Mouse (Mus musculus): ENCODE data around the gene Utp20. TPM values are rescaled to one million over a fixed set of nuclear protein-coding genes. Genes with fewer than 3 reads are reported as not detected.

The Utp20 gene
- polyA plus RNA-seq, 1 experiment from 2014 or later = 12.7 TPM

GRCm38 (mm10) chr10:88731496-88732308 lies 94.9 kb downstream of the Utp20 start:
- peaks cover 6% of the 10 kb centered on the region for H3K4me1 ChIP-seq (replicated peaks; ENCODE audit: control insufficient read depth, insufficient read depth, low read length)
- H3K27me3 ChIP-seq (ENCODE audit: control insufficient read depth, insufficient read depth, low read depth, low read length) = no peaks in the 10 kb centered on the region
- no peaks in the 10 kb centered on the region for H3K9me3 ChIP-seq (ENCODE audit: control insufficient read depth, low read length)
- ATAC-seq (ENCODE audit: low read depth) = peak; percentile 48
- H3K4me3 ChIP-seq (ENCODE audit: low read length) = peak overlapping the region; percentile 99
- H3K36me3 ChIP-seq (ENCODE audit: control insufficient read depth, insufficient read depth, low read length) = peaks cover 6% of the 10 kb centered on the region; the same call in 1 of the 2 replicates
- H3K9ac ChIP-seq (ENCODE audit: low read length) = peak overlapping the region; percentile 97
- 1% methylated on average over 55 of the region's 61 CpGs for WGBS
- H3K27ac ChIP-seq (ENCODE audit: low read length) = peak overlapping the region; percentile 91
- peak overlapping the region; percentile 94 for H3K4me2 ChIP-seq (ENCODE audit: low read depth, low read length)

GRCm38 (mm10) chr10:88730571-88731495 lies 95.8 kb downstream of the Utp20 start, which contains the start of gene Arl1:
TSS of gene Arl1 (plus strand) at chr10:88730858.
- H3K4me3 ChIP-seq (ENCODE audit: low read length) = peak within 1 kb of the TSS; percentile 99
- ATAC-seq (ENCODE audit: low read depth) = peak; percentile 97
- WGBS = under 1% methylated on average over 65 of the region's 65 CpGs
- H3K27ac ChIP-seq (ENCODE audit: low read length) = peak within 1 kb of the TSS; percentile 91
- peaks cover 6% of the 10 kb centered on the region for H3K4me1 ChIP-seq (replicated peaks; ENCODE audit: control insufficient read depth, insufficient read depth, low read length)
- H3K9ac ChIP-seq (ENCODE audit: low read length) = peak within 1 kb of the TSS; percentile 97
- H3K36me3 ChIP-seq (ENCODE audit: control insufficient read depth, insufficient read depth, low read length) = no peaks in the 10 kb centered on the region
- H3K27me3 ChIP-seq (ENCODE audit: control insufficient read depth, insufficient read depth, low read depth, low read length) = no peaks in the 10 kb centered on the region
- peak within 1 kb of the TSS; percentile 94 for H3K4me2 ChIP-seq (ENCODE audit: low read depth, low read length)
- H3K9me3 ChIP-seq (ENCODE audit: control insufficient read depth, low read length) = no peaks in the 10 kb centered on the region

GRCm38 (mm10) chr10:88728166-88728565 lies 98.4 kb downstream of the Utp20 start:
- H3K4me1 ChIP-seq (replicated peaks; ENCODE audit: control insufficient read depth, insufficient read depth, low read length) = peaks cover 6% of the 10 kb centered on the region
- ATAC-seq (ENCODE audit: low read depth) = no peak
- no peak overlapping the region for H3K4me2 ChIP-seq (ENCODE audit: low read depth, low read length)
- H3K9me3 ChIP-seq (ENCODE audit: control insufficient read depth, low read length) = no peaks in the 10 kb centered on the region
- 68% methylated on average over 8 of the region's 8 CpGs for WGBS
- H3K4me3 ChIP-seq (ENCODE audit: low read length) = no peak overlapping the region
- H3K27me3 ChIP-seq (ENCODE audit: control insufficient read depth, insufficient read depth, low read depth, low read length) = no peaks in the 10 kb centered on the region
- no peak overlapping the region for H3K9ac ChIP-seq (ENCODE audit: low read length)
- no peaks in the 10 kb centered on the region for H3K36me3 ChIP-seq (ENCODE audit: control insufficient read depth, insufficient read depth, low read length)
- H3K27ac ChIP-seq (ENCODE audit: low read length) = no peak overlapping the region

- H3K9me3 ChIP-seq (ENCODE audit: control insufficient read depth, low read length) = no peaks in the 10 kb centered on the region
- peaks cover 2% of the 10 kb centered on the region; the same call in 1 of the 2 replicates for H3K4me1 ChIP-seq (replicated peaks; ENCODE audit: control insufficient read depth, insufficient read depth, low read length)
- no peak overlapping the region for H3K27ac ChIP-seq (ENCODE audit: low read length)
- H3K4me3 ChIP-seq (ENCODE audit: low read length) = no peak overlapping the region
- H3K4me2 ChIP-seq (ENCODE audit: low read depth, low read length) = no peak overlapping the region
- 30% methylated on average over 1 of the region's 1 CpGs for WGBS
- no peak for ATAC-seq (ENCODE audit: low read depth)
- H3K27me3 ChIP-seq (ENCODE audit: control insufficient read depth, insufficient read depth, low read depth, low read length) = no peaks in the 10 kb centered on the region
- no peak overlapping the region for H3K9ac ChIP-seq (ENCODE audit: low read length)
- no peaks in the 10 kb centered on the region for H3K36me3 ChIP-seq (ENCODE audit: control insufficient read depth, insufficient read depth, low read length)
Measured at GRCm38 (mm10) chr10:88727128-88727527, 99.5 kb downstream of the Utp20 start.

GRCm38 (mm10) chr10:88725343-88725742 lies 101.3 kb downstream of the Utp20 start:
- no peaks in the 10 kb centered on the region for H3K36me3 ChIP-seq (ENCODE audit: control insufficient read depth, insufficient read depth, low read length)
- 46% methylated on average over 2 of the region's 2 CpGs for WGBS
- ATAC-seq (ENCODE audit: low read depth) = no peak

GRCm38 (mm10) chr10:88719618-88720017 lies 107.0 kb downstream of the Utp20 start:
- no peaks in the 10 kb centered on the region for H3K27me3 ChIP-seq (ENCODE audit: control insufficient read depth, insufficient read depth, low read depth, low read length)
- peak; percentile 38; the same call in 1 of the 2 replicates for ATAC-seq (ENCODE audit: low read depth)
- 13% methylated on average over 1 of the region's 1 CpGs for WGBS

More at GRCm38 (mm10) chr10:88725343-88725742, 101.3 kb downstream of the Utp20 start:
- Histone ChIP-seq H3K27ac (ENCODE audit: low read length) (no peak overlapping the region), H3K9me3 (ENCODE audit: control insufficient read depth, low read length) (no peaks in the 10 kb centered on the region), H3K4me3 (ENCODE audit: low read length) (no peak overlapping the region), H3K4me1 (replicated peaks; ENCODE audit: control insufficient read depth, insufficient read depth, low read length) (0 out of 2 replicates have a peak, but pooled peaks cover under 1% of the 10 kb centered on the region), H3K9ac (ENCODE audit: low read length) (no peak overlapping the region), H3K27me3 (ENCODE audit: control insufficient read depth, insufficient read depth, low read depth, low read length) (no peaks in the 10 kb centered on the region), H3K4me2 (ENCODE audit: low read depth, low read length) (no peak overlapping the region)

GRCm38 (mm10) chr10:88717756-88718025 lies 108.9 kb downstream of the Utp20 start:
- Histone ChIP-seq H3K27me3 (ENCODE audit: control insufficient read depth, insufficient read depth, low read depth, low read length) (no peaks in the 10 kb centered on the region), H3K4me1 (replicated peaks; ENCODE audit: control insufficient read depth, insufficient read depth, low read length) (no peaks in the 10 kb centered on the region), H3K4me2 (ENCODE audit: low read depth, low read length) (no peak overlapping the region), H3K27ac (ENCODE audit: low read length) (no peak overlapping the region), H3K4me3 (ENCODE audit: low read length) (no peak overlapping the region), H3K9ac (ENCODE audit: low read length) (no peak overlapping the region), H3K9me3 (ENCODE audit: control insufficient read depth, low read length) (no peaks in the 10 kb centered on the region), H3K36me3 (ENCODE audit: control insufficient read depth, insufficient read depth, low read length) (no peaks in the 10 kb centered on the region)
- ATAC-seq (ENCODE audit: low read depth) = no peak
- WGBS = 48% methylated on average over 2 of the region's 2 CpGs

More at GRCm38 (mm10) chr10:88719618-88720017, 107.0 kb downstream of the Utp20 start:
- Histone ChIP-seq H3K36me3 (ENCODE audit: control insufficient read depth, insufficient read depth, low read length) (no peaks in the 10 kb centered on the region), H3K4me2 (ENCODE audit: low read depth, low read length) (no peak overlapping the region), H3K9ac (ENCODE audit: low read length) (no peak overlapping the region), H3K9me3 (ENCODE audit: control insufficient read depth, low read length) (no peaks in the 10 kb centered on the region), H3K4me1 (replicated peaks; ENCODE audit: control insufficient read depth, insufficient read depth, low read length) (no peaks in the 10 kb centered on the region), H3K4me3 (ENCODE audit: low read length) (no peak overlapping the region), H3K27ac (ENCODE audit: low read length) (no peak overlapping the region)

- 45% methylated on average over 13 of the region's 13 CpGs for whole genome bisulfite sequencing
- peak; percentile 81 for ATAC-seq (ENCODE audit: low read depth)
- H3K4me1 ChIP-seq (replicated peaks; ENCODE audit: control insufficient read depth, insufficient read depth, low read length) = no peaks in the 10 kb centered on the region
- H3K27me3 ChIP-seq (ENCODE audit: control insufficient read depth, insufficient read depth, low read depth, low read length) = no peaks in the 10 kb centered on the region
- no peak overlapping the region for H3K27ac ChIP-seq (ENCODE audit: low read length)
- no peaks in the 10 kb centered on the region for H3K9me3 ChIP-seq (ENCODE audit: control insufficient read depth, low read length)
- H3K36me3 ChIP-seq (ENCODE audit: control insufficient read depth, insufficient read depth, low read length) = no peaks in the 10 kb centered on the region
- no peak overlapping the region for H3K4me3 ChIP-seq (ENCODE audit: low read length)
- no peak overlapping the region for H3K4me2 ChIP-seq (ENCODE audit: low read depth, low read length)
- H3K9ac ChIP-seq (ENCODE audit: low read length) = no peak overlapping the region
Measured at GRCm38 (mm10) chr10:88716986-88717755, 109.4 kb downstream of the Utp20 start.

Data from lung, embryonic 16.5 days (tissue).